Mouse (Mus musculus) lung, postnatal 0 days (tissue): Measurements from ENCODE around the gene Mus81.

Source experiments
- CTCF ChIP-seq: IDR thresholded peaks from 2 replicates; pipeline ENCODE4 v1.5.1; 2016; ENCODE audit warnings: antibody characterized with exemption, mild to moderate bottlenecking
- EP300 ChIP-seq: IDR thresholded peaks from 2 replicates; pipeline ENCODE4 v1.6.1; 2016; ENCODE audit warnings: antibody characterized with exemption, mild to moderate bottlenecking, control low read depth

DNA sequence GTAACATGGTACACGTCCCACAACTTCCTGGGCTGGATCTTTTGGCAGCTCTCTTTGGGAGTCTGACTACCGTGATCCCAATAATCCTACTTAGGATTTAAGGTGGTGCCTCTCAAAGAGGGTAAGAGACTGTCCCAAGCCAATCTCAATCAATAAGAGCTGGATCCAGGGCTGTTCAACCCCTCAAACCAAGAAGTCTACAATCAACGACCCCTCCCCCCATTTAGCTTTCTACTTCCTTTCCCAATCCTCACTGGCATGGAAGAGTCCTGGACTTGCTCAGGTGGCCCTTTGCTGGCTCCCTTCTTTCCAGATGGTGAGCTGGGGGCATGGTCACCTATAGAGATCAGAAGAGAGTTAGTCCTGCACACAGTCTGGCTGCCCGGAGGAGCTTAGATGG, 1.4 kb downstream of the Mus81 start:
- no peak for TF ChIP-seq CTCF
- no peak for TF ChIP-seq EP300
